Mouse (Mus musculus) cerebellum, adult 11-12 months (tissue): ENCODE measurements around the gene Arhgap20.
A peak's percentile ranks its signal among the peaks of the same experiment; 100 is the strongest.

ENCODE experiments used
- DNase-seq: peaks from one replicate; pipeline ENCODE4 v3.0.0; 2022

Arhgap20 gene

GRCm38 (mm10) chr9:51764921-51765416, at the start of gene Arhgap20:
Arhgap20 (plus strand) TSS chr9:51765337.
- DNase-seq, result peak; percentile 89

- DNase-seq, result no peak
Observed at GRCm38 (mm10) chr9:51718793-51719192, 46.3 kb upstream of the Arhgap20 start.

GRCm38 (mm10) chr9:51727960-51728359, 37.2 kb upstream of the Arhgap20 start:
- DNase-seq, result no peak

GRCm38 (mm10) chr9:51735180-51736034, 29.7 kb upstream of the Arhgap20 start:
- DNase-seq, result no peak

- DNase-seq, result no peak
Observed at GRCm38 (mm10) chr9:51736750-51737368, 28.3 kb upstream of the Arhgap20 start.

- no peak for DNase-seq
Observed at GRCm38 (mm10) chr9:51738349-51738748, 26.8 kb upstream of the Arhgap20 start.

GRCm38 (mm10) chr9:51739826-51740225, 25.3 kb upstream of the Arhgap20 start:
- no peak for DNase-seq

- no peak for DNase-seq
Observed at GRCm38 (mm10) chr9:51750144-51750543, 15.0 kb upstream of the Arhgap20 start.

- DNase-seq, result no peak
Observed at GRCm38 (mm10) chr9:51761003-51761402, 4.1 kb upstream of the Arhgap20 start.

- DNase-seq, result peak; percentile 62
Observed at GRCm38 (mm10) chr9:51764041-51764875, 879 bp upstream of the Arhgap20 start.

- DNase-seq, result peak; percentile 73
Observed at GRCm38 (mm10) chr9:51765417-51766174, 459 bp downstream of the Arhgap20 start.

GRCm38 (mm10) chr9:51766175-51767062, 1.3 kb downstream of the Arhgap20 start:
- peak; percentile 53 for DNase-seq

- DNase-seq, result no peak
Observed at GRCm38 (mm10) chr9:51774201-51774600, 9.1 kb downstream of the Arhgap20 start.

GRCm38 (mm10) chr9:51776459-51776858, 11.3 kb downstream of the Arhgap20 start:
- DNase-seq, result no peak

GRCm38 (mm10) chr9:51777180-51777579, 12.0 kb downstream of the Arhgap20 start:
- no peak for DNase-seq

GRCm38 (mm10) chr9:51779232-51779631, 14.1 kb downstream of the Arhgap20 start:
- no peak for DNase-seq

- no peak for DNase-seq
Observed at GRCm38 (mm10) chr9:51781092-51781491, 16.0 kb downstream of the Arhgap20 start.

- no peak for DNase-seq
Observed at GRCm38 (mm10) chr9:51787380-51787779, 22.2 kb downstream of the Arhgap20 start.

GRCm38 (mm10) chr9:51788466-51788865, 23.3 kb downstream of the Arhgap20 start:
- no peak for DNase-seq

GRCm38 (mm10) chr9:51795206-51795605, 30.1 kb downstream of the Arhgap20 start:
- DNase-seq, result peak; percentile 47

GRCm38 (mm10) chr9:51798251-51798650, 33.1 kb downstream of the Arhgap20 start:
- DNase-seq, result no peak
